Mouse (Mus musculus): ENCODE measurements around the gene Gipc2.
A peak's percentile ranks its signal among the peaks of the same experiment; 100 is the strongest.
"Not testable (repeated sequence)": the region's sequence is repeated elsewhere in the genome, so short reads cannot be mapped to it uniquely, and the experiment has no call there.

Gene Gipc2

GRCm38 (mm10) chr3:152166099-152166423 lies at the start of gene Gipc2:
Gene Gipc2 (minus strand): TSS chr3:152166230.
- DNase-seq, result no peak

GRCm38 (mm10) chr3:152213416-152213815 lies 47.4 kb upstream of the Gipc2 start:
- no peak for DNase-seq

DNA sequence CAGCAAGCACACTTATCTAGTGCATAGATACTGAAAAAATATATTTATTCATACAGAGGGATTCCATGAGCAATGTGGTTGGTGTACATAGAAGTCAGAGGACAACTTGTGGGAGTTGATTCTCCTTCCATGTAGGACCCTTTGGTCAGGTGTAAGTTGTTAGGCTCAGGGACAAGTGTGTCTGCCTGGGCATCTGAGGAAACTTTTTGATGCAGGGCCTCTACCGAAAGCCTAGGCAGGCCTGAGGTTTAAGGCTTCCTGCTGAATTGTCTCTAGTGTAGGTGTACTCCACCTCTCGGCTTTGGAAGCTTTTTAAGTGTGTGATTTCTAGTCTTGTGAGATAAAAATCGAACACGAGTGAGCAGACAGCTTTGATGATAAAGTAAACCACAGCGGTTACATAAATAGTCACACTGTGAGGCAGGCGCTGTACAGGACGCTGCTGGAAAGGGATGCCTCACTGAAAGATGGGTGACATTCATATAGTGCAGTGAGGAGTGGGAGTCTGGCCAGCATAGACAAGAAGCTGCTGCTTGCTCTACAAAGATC lies 45.8 kb upstream of the Gipc2 start:
- DNase-seq, result no peak

- DNase-seq, result peak; percentile 70
Measured at GRCm38 (mm10) chr3:152210728-152211391, 44.8 kb upstream of the Gipc2 start.

DNA sequence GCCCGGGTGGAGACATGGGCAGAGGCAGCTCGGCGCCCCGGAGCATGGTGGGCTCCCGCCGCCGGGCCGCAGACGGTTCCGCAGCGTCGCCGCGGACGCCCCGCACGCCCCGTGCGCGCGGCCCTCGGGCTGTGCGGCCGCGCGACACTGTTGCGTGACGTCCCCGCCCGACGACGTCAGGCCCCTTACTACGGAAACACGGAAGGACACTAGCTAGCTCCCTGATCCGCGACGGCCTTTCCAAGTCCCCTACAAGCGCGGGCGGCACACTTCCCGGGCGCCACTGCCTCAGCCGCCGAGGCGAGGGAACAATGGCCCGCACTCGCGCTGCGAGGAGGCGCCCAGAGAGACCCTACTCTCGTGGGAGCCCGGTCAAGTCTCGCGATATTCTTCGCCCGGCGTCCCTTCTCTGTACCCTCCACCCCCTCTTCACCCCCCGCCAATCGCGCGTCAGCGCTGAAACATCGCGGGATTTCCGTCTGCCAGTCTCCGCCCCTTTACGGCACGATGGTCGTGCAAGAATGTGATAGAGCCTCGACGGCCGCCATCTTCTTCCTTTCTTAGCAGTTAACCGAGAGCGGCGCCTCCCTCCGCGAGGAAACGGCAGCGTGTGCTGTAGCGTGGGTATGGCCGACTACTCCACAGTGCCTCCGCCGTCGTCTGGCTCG lies 44.1 kb upstream of the Gipc2 start, which contains the start of the genes Dnajb4 and Fubp1:
Gene Dnajb4 (minus strand): TSS at position 336 of the 668 bp plus-strand sequence.
Gene Fubp1 (plus strand): TSS at position 456 of the 668 bp plus-strand sequence.
- peak; percentile 99 for DNase-seq

DNA sequence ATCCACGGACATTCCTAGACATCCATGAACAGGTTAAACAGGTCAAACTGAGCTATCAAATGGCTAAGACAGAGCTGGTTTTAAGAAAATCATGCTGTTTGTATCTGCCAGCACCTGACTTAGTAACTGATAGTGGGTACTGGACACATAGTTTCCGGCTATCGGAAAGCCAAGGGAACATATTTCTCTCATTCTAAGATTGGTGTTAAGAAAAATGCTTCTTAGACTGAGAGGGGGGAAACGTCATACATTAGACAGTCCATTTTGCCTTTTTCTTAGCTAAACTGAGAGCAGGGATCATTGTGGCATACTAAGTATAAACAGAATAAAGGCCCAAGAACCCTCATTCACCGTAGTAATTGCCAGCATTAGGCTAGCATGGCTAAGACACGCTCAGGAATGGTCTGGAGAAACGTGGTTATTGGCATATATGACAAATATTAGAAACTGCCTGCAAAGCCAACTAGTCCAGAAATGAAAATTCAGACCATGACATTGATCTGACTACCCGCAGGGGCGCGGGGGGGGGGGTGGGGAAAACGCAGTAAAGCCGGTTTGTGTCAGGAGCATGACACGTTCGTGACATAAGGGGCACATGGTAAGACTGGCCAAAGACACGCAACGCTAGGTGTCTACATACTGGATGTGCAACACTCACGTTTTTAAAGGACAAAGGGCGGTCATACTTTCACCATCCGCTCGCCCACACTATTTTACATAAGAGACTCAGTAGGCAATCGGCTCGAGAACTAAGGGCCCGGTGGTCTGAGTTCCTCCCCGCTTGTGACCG lies 43.3 kb upstream of the Gipc2 start:
- DNase-seq, result peak; percentile 63

DNA sequence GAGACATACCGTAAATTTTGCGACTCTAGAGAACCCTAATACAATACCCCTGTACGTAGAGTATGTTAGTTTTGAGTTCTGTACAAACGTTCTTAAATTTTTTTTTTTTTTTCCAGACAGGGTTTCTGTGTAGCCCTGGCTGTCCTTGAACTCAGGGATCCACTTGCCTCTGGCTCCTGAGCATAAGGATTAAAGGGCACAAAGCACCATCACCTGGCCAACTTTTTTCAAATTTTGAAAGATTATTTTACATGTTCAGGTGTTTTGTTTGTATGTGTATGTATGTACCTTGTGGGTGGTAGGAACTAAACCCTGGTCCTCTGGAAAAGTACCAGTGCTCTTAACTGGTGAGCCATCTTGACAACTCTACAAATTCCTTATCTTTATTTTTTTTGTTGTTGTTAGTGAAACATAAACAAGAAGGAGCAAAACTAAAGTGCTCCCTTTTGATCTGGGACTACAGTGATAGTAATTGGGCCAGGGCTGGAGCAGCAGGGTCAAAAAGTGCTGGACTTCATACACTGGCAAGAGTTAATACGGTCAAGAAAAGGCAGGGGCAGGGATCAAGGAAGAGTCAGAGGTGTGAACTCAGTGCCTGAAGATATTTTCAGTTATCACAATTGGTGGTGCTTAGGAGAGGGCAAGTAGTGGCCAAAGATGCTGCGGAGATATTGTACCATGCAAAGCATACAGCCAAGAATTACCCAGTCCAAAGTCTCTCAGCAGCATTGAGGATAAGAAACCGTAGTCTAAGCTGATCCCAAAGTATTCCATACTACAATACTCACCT lies 42.3 kb upstream of the Gipc2 start:
- peak; percentile 37 for DNase-seq

- DNase-seq, result no peak
Measured at GRCm38 (mm10) chr3:152207156-152207555, 41.1 kb upstream of the Gipc2 start.

GRCm38 (mm10) chr3:152204577-152204976 lies 38.5 kb upstream of the Gipc2 start:
- no peak for DNase-seq

DNA sequence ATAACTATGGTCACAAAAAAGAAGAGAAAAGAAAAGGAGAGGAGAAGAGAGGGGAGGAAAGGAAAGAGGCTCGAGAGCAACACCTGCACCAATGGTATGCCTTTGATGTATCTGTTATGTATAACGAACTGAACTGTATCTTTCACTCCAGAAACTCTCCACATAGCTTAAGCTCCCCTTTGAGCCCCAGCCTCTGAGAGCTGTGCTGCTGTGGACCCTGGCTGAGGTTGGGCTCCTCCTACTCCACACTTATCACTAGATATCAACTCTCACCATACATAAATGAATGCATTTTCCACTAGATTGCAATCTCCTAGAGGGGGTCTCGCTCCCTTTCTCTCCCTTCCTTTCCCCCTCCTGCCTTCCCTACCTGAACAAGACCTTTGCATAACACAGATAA lies 38.0 kb upstream of the Gipc2 start:
- DNase-seq, result no peak

DNA sequence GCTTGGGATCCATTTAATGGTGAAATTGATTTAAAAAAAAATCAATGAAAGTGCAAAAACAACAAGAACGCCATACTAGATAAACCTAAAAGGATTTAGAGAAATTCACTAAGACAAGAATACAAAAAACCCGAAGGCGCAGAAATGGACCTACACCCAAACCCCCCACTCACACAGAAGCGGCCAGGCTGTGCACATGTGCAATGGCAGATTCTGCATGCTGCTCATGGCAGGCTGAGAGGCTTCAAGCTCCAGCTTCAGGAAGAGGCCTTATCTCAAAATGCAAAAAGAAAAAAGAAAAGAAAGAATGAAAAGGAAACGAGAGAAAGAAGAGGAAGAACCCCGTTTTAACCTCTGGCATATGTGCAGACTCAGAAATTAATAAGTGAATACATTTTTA lies 37.4 kb upstream of the Gipc2 start:
- DNase-seq, result no peak

- no peak for DNase-seq
Measured at GRCm38 (mm10) chr3:152202942-152203341, 36.9 kb upstream of the Gipc2 start.

- DNase-seq, result no peak
Measured at GRCm38 (mm10) chr3:152201651-152202050, 35.6 kb upstream of the Gipc2 start.

DNA sequence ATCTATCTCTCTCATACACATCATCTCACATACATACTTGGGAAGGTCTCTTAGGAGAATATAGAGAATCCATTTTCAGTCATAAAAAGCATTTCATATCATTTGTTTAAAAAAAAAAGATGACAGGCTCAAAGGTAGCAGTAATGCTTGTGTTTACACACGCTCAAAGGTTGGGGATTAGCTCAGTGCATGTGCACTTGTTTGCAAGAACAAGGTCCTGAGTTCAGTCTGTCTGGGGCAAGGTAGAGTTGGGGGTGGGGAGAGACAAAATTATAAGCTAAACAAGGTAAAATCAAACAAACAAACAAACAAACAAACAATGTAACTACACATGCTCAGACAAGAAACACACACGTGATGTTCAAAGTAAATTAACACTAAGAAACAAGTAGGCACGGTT lies 35.2 kb upstream of the Gipc2 start:
- DNase-seq, result no peak

GRCm38 (mm10) chr3:152199125-152199524 lies 33.1 kb upstream of the Gipc2 start:
- no peak for DNase-seq

DNA sequence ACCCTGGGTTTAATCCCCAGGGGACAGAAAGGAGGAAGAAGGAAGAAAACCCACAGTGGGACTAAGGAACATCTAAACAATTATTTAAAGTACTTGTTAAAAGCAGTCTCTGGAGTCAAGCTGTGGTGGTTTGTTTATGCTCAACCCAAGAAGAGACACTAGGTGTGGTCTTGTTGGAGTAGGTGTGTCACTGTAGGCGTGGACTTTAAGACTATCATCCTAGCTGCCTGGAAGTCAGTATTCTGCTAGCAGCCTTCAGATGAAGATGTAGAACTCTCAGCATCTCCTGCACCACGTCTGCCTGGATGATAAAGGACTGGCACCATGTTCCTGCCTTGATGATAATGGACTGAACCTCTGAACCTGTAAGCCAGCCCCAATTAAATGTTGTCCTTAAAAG lies 31.2 kb upstream of the Gipc2 start:
- not testable (repeated sequence) for DNase-seq

- DNase-seq, result peak; percentile 93
Measured at GRCm38 (mm10) chr3:152193635-152194097, 27.6 kb upstream of the Gipc2 start.

DNA sequence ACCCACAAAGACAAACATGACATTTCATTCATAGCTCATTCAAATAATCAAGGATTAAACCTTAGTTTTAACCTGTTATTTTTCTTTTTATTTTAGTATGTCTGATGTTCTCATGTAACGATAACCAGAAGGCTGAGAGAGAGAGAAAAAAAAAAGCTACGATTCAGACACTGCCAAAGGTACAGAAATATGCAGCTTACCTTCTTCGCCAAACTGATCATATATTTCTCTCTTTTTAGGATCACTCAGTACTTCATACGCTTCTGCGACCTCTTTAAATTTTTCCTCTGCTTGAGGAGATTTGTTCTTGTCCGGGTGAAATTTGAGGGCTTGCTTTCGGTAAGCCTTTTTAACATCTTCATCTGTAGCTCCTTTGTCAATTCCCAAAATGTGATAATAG lies 27.1 kb upstream of the Gipc2 start:
- no peak for DNase-seq

DNA sequence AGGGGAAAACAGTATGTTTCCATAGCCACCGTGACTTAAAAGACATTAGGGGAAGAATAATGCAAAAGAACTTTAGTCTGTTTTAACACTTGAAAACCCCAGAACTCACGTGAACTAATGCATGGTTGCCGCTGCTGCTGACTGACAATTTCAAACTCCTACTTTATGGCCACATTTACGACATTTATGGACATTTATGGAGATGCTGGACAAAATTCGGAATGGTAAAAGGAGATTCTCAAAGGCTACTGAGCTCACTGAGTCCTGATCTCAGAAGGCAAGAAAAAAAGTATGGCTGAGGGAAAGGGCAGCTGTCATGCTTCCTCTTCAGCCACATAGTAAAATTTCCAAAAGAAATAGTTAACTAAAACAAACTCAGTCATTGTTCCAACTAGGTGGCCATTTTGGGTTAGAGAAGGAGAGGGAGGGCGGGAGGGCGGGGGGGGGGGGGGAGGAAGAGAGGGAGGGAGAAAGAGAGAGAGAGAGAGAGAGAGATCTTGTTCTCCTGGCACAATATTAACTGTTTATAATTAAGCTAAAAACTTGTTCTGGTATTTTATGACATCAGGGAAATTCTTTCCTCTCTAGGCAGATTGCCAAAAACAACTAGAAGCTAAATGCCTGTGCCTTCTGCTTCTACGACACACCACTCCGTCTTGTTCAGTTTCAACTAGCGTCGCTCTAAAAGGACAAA lies 26.4 kb upstream of the Gipc2 start:
- peak; percentile 87 for DNase-seq

- DNase-seq, result peak; percentile 64
Measured at GRCm38 (mm10) chr3:152191791-152192237, 25.8 kb upstream of the Gipc2 start.

- DNase-seq, result no peak
Measured at GRCm38 (mm10) chr3:152190679-152191477, 24.8 kb upstream of the Gipc2 start.

Data from kidney, adult 9 months (tissue).